Mouse (Mus musculus): Measurements from ENCODE around the gene Ssr2.
"Not testable (repeated sequence)": the region's sequence is repeated elsewhere in the genome, so short reads cannot be mapped to it uniquely, and the experiment has no call there.

Gene Ssr2

GRCm38 (mm10) chr3:88596547-88596946 lies 20.9 kb downstream of the Ssr2 start:
- DNase-seq (ENCODE audit: low spot score in 2 of 2): not testable (repeated sequence)

- DNase-seq (ENCODE audit: low spot score in 2 of 2): no peak
These were observed 26.8 kb downstream of the Ssr2 start for GRCm38 (mm10) chr3:88602466-88602865.

- peak; percentile 77 to 79 for DNase-seq (ENCODE audit: low spot score in 2 of 2)
These were observed 28.1 kb downstream of the Ssr2 start for GRCm38 (mm10) chr3:88603714-88604161.

GRCm38 (mm10) chr3:88604863-88605262 lies 29.2 kb downstream of the Ssr2 start:
- DNase-seq (ENCODE audit: low spot score in 2 of 2): no peak

GRCm38 (mm10) chr3:88605666-88606065 lies 30.0 kb downstream of the Ssr2 start, which contains the start of gene Arhgef2:
TSS of gene Arhgef2 (plus strand) at chr3:88605966.
- not testable (repeated sequence) for DNase-seq (ENCODE audit: low spot score in 2 of 2)

- peak; percentile 85 to 90 for DNase-seq (ENCODE audit: low spot score in 2 of 2)
These were observed 31.5 kb downstream of the Ssr2 start for GRCm38 (mm10) chr3:88607065-88607757.

GRCm38 (mm10) chr3:88607758-88608138 lies 32.1 kb downstream of the Ssr2 start:
- DNase-seq (ENCODE audit: low spot score in 2 of 2): no peak

GRCm38 (mm10) chr3:88609066-88609465 lies 33.4 kb downstream of the Ssr2 start:
- DNase-seq (ENCODE audit: low spot score in 2 of 2): no peak

GRCm38 (mm10) chr3:88614418-88614817 lies 38.7 kb downstream of the Ssr2 start:
- DNase-seq (ENCODE audit: low spot score in 2 of 2): no peak

- no peak for DNase-seq (ENCODE audit: low spot score in 2 of 2)
These were observed 39.4 kb downstream of the Ssr2 start for GRCm38 (mm10) chr3:88615117-88615516.

- DNase-seq (ENCODE audit: low spot score in 2 of 2): peak; percentile 82 to 90
These were observed 40.3 kb downstream of the Ssr2 start for GRCm38 (mm10) chr3:88615902-88616391.

GRCm38 (mm10) chr3:88616951-88617500 lies 41.4 kb downstream of the Ssr2 start:
- DNase-seq (ENCODE audit: low spot score in 2 of 2): no peak

GRCm38 (mm10) chr3:88618074-88618871 lies 42.6 kb downstream of the Ssr2 start:
- peak; percentile 28 to 60 for DNase-seq (ENCODE audit: low spot score in 2 of 2)

- peak in 1 of 2 experiments; percentile 46 for DNase-seq (ENCODE audit: low spot score in 2 of 2)
These were observed 43.7 kb downstream of the Ssr2 start for GRCm38 (mm10) chr3:88619113-88620097.

GRCm38 (mm10) chr3:88620146-88620991 lies 44.7 kb downstream of the Ssr2 start:
- DNase-seq (ENCODE audit: low spot score in 2 of 2): no peak

- DNase-seq (ENCODE audit: low spot score in 2 of 2): peak; percentile 90 to 92
These were observed 45.4 kb downstream of the Ssr2 start for GRCm38 (mm10) chr3:88620992-88621536.

- DNase-seq (ENCODE audit: low spot score in 2 of 2): peak; percentile 73 to 82
These were observed 45.9 kb downstream of the Ssr2 start for GRCm38 (mm10) chr3:88621537-88622112.

- DNase-seq (ENCODE audit: low spot score in 2 of 2): peak in 1 of 2 experiments; percentile 74
These were observed 46.7 kb downstream of the Ssr2 start for GRCm38 (mm10) chr3:88622113-88622940.

- peak; percentile 50 to 70 for DNase-seq (ENCODE audit: low spot score in 2 of 2)
These were observed 47.3 kb downstream of the Ssr2 start for GRCm38 (mm10) chr3:88622941-88623345.

Data from heart, adult 9 months (tissue).